Mouse (Mus musculus): ENCODE results near the gene Wbp2nl.
A peak's percentile ranks its signal among the peaks of the same experiment; 100 is the strongest.
"Not testable (repeated sequence)": the region's sequence is repeated elsewhere in the genome, so short reads cannot be mapped to it uniquely, and the experiment has no call there.

The Wbp2nl gene

GRCm38 (mm10) chr15:82350349-82350748 is 51.6 kb downstream of the Wbp2nl start:
- DNase-seq = no peak

GRCm38 (mm10) chr15:82351480-82351879 is 52.7 kb downstream of the Wbp2nl start:
- no peak for DNase-seq

GRCm38 (mm10) chr15:82353078-82353744 is 54.5 kb downstream of the Wbp2nl start:
- no peak for DNase-seq

GRCm38 (mm10) chr15:82353745-82354113 is 55.0 kb downstream of the Wbp2nl start:
- no peak for DNase-seq

- DNase-seq = peak; percentile 100
Measured at GRCm38 (mm10) chr15:82354126-82354945, 55.6 kb downstream of the Wbp2nl start, which contains the start of gene Ndufa6. TSS of gene Ndufa6 (minus strand) at chr15:82354322.

- no peak for DNase-seq
Measured at GRCm38 (mm10) chr15:82358431-82359260, 59.9 kb downstream of the Wbp2nl start.

GRCm38 (mm10) chr15:82361459-82362018 is 62.8 kb downstream of the Wbp2nl start:
- DNase-seq = no peak

GRCm38 (mm10) chr15:82362234-82362633 is 63.5 kb downstream of the Wbp2nl start:
- no peak for DNase-seq

GRCm38 (mm10) chr15:82363801-82364200 is 65.0 kb downstream of the Wbp2nl start:
- DNase-seq = not testable (repeated sequence)
